8 mouse cellular contexts compared by ENCODE assay signal in genomic region chr7:24964897-24965535, GRCm38 (mm10). TPM values are rescaled to one million over a fixed set of nuclear protein-coding genes. Genes with fewer than 3 reads are reported as not detected.
A peak's percentile ranks its signal among the peaks of the same experiment; 100 is the strongest.
DNase-seq lines count a peak whose midpoint lies in the region; ATAC-seq and TF ChIP-seq lines count a peak whose summit lies in the region.

No protein-coding gene starts in this region.

- H3K4me3 ChIP-seq in kidney, embryonic 15.5 days (replicated peaks): no peak overlapping the region
- no peak overlapping the region for H3K4me3 ChIP-seq in liver, embryonic 14.5 days (ENCODE audit: insufficient read depth in 1 of 2, low read depth in 2 of 2, low read length in 2 of 2)

- H3K9me3 ChIP-seq in kidney, embryonic 15.5 days (replicated peaks): no peaks in the 10 kb centered on the region
- no peaks in the 10 kb centered on the region for H3K9me3 ChIP-seq in liver, embryonic 14.5 days (ENCODE audit: control insufficient read depth, low read length)

- peak; percentile 69 for ATAC-seq in common myeloid progenitor, adult 5-6 weeks (replicated peaks; ENCODE audit: low read depth, poor library complexity, severe bottlenecking)
- peak; percentile 86 for ATAC-seq in granulocyte monocyte progenitor cell, adult 5-6 weeks (replicated peaks; ENCODE audit: poor library complexity, severe bottlenecking)
- ATAC-seq in kidney, embryonic 15.5 days (replicated peaks; ENCODE audit: low FRiP score): peak; percentile 57; the same call in 1 of the 2 replicates
- ATAC-seq in liver, embryonic 14.5 days (ENCODE audit: insufficient read depth): no peak

- H3K4me2 ChIP-seq in kidney, embryonic 15.5 days: no peak overlapping the region
- no peak overlapping the region for H3K4me2 ChIP-seq in liver, embryonic 14.5 days (ENCODE audit: low read depth)

- no peak overlapping the region for H3K9ac ChIP-seq in kidney, embryonic 15.5 days
- no peak overlapping the region for H3K9ac ChIP-seq in liver, embryonic 14.5 days (replicated peaks)

- peaks cover 8% of the 10 kb centered on the region for H3K36me3 ChIP-seq in kidney, embryonic 15.5 days
- no peaks in the 10 kb centered on the region for H3K36me3 ChIP-seq in liver, embryonic 14.5 days (replicated peaks; ENCODE audit: control insufficient read depth, insufficient read depth, low read depth)

- DNase-seq in B cell, adult 2 months: peak; percentile 90
- DNase-seq in adipocyte (ENCODE audit: low spot score): peak; percentile 83
- peak in 2 of 3 experiments; percentile 40 to 42 for DNase-seq in liver, embryonic 14.5 days (ENCODE audit: low read depth in 3 of 3, low spot score in 3 of 3)
- DNase-seq in ovary, postnatal 10 days (ENCODE audit: low spot score): peak; percentile 44
- peak; percentile 53 to 84 for DNase-seq in thymus, postnatal 10 days (ENCODE audit: low spot score in 2 of 2)

- H3K27me3 ChIP-seq in kidney, embryonic 15.5 days: no peaks in the 10 kb centered on the region
- H3K27me3 ChIP-seq in liver, embryonic 14.5 days (ENCODE audit: control insufficient read depth, insufficient read depth, low read length): no peaks in the 10 kb centered on the region

- TF ChIP-seq EP300 in liver, embryonic 14.5 days (IDR thresholded peaks at IDR 0.05; ENCODE audit: low read depth): no peak

- peak; percentile 80 for TF ChIP-seq CTCF in liver, embryonic 14.5 days (IDR thresholded peaks at IDR 0.05; ENCODE audit: low read depth)

- no peak overlapping the region for H3K27ac ChIP-seq in kidney, embryonic 15.5 days
- no peak overlapping the region for H3K27ac ChIP-seq in liver, embryonic 14.5 days

- H3K4me1 ChIP-seq in kidney, embryonic 15.5 days: 0 out of 2 replicates have a peak, but pooled peaks cover 2% of the 10 kb centered on the region
- H3K4me1 ChIP-seq in liver, embryonic 14.5 days (replicated peaks; ENCODE audit: control insufficient read depth in 2 of 2, insufficient read depth in 2 of 2, low read length in 1 of 2): no peaks in the 10 kb centered on the region

- WGBS in kidney, embryonic 15.5 days: 11% methylated on average over 5 of the region's 5 CpGs
- WGBS in liver, embryonic 14.5 days (ENCODE audit: insufficient replicate concordance): 3% methylated on average over 5 of the region's 5 CpGs

RNA-seq across cellular contexts. Expression of gene Rabac1, which starts 7.5 kb away (rescaled TPM):
- total RNA-seq in common myeloid progenitor, adult 5-6 weeks (2017): 78.3 and 82.6 TPM in 2 replicates
- 112 and 164 TPM in 2 replicates for total RNA-seq in granulocyte monocyte progenitor cell, adult 5-6 weeks (2014; fragmentation: Nextera tagmentation)
- total RNA-seq in granulocyte monocyte progenitor cell, adult 5-6 weeks (2017): 118 and 121 TPM in 2 replicates
- 143 and 153 TPM in 2 replicates for polyA plus RNA-seq in kidney, embryonic 15.5 days (2015; fragmentation: Nextera tagmentation; extraction: Ambion mirVana)
- polyA plus RNA-seq in liver, embryonic 14.5 days (2012; rRNA removed): 46.8 and 56.5 TPM in 2 replicates
- polyA plus RNA-seq in liver, embryonic 14.5 days (2014; fragmentation: Nextera tagmentation; extraction: Ambion mirVana): 60.7 and 62.2 TPM in 2 replicates

RNA-seq across cellular contexts. Expression of gene Gm4881, which starts 20.7 kb away (rescaled TPM):
- not detected in 2 replicates for total RNA-seq in common myeloid progenitor, adult 5-6 weeks (2017)
- not detected in 2 replicates for total RNA-seq in granulocyte monocyte progenitor cell, adult 5-6 weeks (2014; fragmentation: Nextera tagmentation)
- not detected in 2 replicates for total RNA-seq in granulocyte monocyte progenitor cell, adult 5-6 weeks (2017)
- polyA plus RNA-seq in kidney, embryonic 15.5 days (2015; fragmentation: Nextera tagmentation; extraction: Ambion mirVana): not detected in 2 replicates
- not detected in 2 replicates for polyA plus RNA-seq in liver, embryonic 14.5 days (2012; rRNA removed)
- polyA plus RNA-seq in liver, embryonic 14.5 days (2014; fragmentation: Nextera tagmentation; extraction: Ambion mirVana): not detected in 2 replicates

RNA-seq across cellular contexts. Expression of gene Atp1a3, which starts 40.7 kb away (rescaled TPM):
- 17.1 and 23.8 TPM in 2 replicates for total RNA-seq in common myeloid progenitor, adult 5-6 weeks (2017)
- 34.6 and 53.7 TPM in 2 replicates for total RNA-seq in granulocyte monocyte progenitor cell, adult 5-6 weeks (2014; fragmentation: Nextera tagmentation)
- total RNA-seq in granulocyte monocyte progenitor cell, adult 5-6 weeks (2017): 24.4 and 34.1 TPM in 2 replicates
- 0.68 and 2.1 TPM in 2 replicates for polyA plus RNA-seq in kidney, embryonic 15.5 days (2015; fragmentation: Nextera tagmentation; extraction: Ambion mirVana)
- polyA plus RNA-seq in liver, embryonic 14.5 days (2012; rRNA removed): 0.38 and 0.50 TPM in 2 replicates
- 0.60 and 0.68 TPM in 2 replicates for polyA plus RNA-seq in liver, embryonic 14.5 days (2014; fragmentation: Nextera tagmentation; extraction: Ambion mirVana)
